Mouse (Mus musculus): ENCODE measurements around the gene Glyr1. TPM values are rescaled to one million over a fixed set of nuclear protein-coding genes. Genes with fewer than 3 reads are reported as not detected.

Glyr1 gene
- 17.1 and 26.7 TPM in 2 replicates for polyA plus RNA-seq (2012)

DNA sequence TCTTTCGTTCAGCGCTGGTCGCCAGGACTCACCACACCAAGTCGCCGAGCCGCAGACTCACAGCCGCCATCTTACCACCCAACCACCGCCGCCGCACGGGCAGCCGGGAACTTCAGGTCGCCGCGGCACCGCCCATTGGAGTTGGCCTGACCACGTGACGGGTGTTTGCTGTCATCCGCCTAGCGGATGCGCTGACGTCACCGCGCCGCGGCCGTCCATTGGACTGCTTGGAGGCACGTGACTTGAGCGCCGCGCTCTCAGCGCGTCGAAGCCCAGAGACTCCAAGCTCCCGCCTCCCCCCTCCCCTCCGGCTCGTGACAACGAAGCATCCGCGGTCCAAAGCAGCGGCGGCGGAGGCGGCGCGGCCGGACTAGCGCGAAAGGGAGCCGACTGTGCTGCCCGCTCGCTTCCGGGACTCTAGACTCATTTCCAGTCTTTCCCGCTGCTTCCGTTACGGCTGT, at the start of gene Glyr1, which contains the start of gene Ubn1:
Gene Glyr1 (minus strand): TSS at position 90 of the 461 bp plus-strand sequence.
Gene Ubn1 (plus strand): TSS at position 284 of the 461 bp plus-strand sequence.
- TF ChIP-seq GATA1 (IDR thresholded peaks at IDR 0.05; ENCODE audit: low read length): no peak

DNA sequence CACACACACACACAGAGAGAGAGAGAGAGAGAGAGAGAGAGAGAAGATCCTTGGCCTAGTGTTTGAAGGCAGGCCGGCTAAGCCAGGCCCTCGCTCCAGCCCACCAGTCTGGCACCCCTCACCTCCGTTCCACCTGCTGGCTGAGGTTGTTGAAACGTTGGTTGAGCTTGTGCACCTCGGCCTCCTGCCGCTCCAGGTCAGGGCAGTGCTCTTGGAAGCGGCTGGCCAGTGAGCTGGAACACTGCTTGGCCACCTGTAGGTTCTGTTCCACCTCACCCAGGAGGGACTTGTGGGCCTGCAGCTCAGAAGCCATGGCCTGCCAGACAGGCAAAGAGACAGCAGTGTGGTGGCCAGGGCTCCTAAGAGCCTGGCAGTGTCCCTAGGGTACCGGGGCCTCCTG, 46.8 kb upstream of the Glyr1 start:
- TF ChIP-seq GATA1 (IDR thresholded peaks at IDR 0.05; ENCODE audit: low read length): no peak

DNA sequence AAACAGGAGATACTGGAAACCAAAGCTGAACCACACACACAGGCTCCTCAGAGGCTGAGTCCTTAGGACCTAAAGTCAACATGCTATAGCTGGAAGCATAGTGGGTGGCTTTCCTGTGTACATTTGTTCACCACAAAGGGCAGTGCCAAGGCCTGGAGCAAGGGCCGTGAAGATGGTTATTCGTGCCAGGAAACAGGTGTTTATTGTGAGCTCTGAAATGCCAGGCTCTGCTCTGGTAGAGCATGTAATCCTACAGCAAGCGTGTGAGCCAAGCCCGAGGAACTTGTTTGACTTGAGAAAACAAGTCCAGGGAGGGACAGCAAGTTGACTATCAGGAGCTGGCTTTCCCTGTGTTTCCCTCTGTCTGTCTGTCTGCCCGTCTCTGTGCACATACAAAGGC, 43.6 kb upstream of the Glyr1 start:
- no peak for TF ChIP-seq GATA1 (IDR thresholded peaks at IDR 0.05; ENCODE audit: low read length)

GRCm38 (mm10) chr16:5089021-5089420, 39.4 kb upstream of the Glyr1 start:
- no peak for TF ChIP-seq GATA1 (IDR thresholded peaks at IDR 0.05; ENCODE audit: low read length)

DNA sequence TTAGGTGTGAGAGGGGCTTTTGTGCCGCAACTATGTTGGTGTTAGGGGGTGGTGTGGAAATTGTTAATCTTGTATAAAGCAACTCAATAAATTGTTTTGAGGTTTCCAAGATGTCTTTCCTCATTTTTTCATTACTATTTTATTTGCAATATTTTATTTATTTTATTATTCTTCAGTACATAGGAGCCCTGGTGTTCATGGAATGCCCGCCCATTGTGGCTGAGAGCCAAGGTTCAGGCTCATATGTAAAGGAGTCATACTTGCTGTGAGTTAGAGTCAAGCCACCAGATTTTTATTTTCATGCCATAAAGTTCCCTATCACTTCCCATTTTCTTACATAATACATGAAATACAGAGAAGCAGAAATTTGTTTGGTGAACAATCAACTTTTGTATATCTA, 36.5 kb upstream of the Glyr1 start:
- TF ChIP-seq GATA1 (IDR thresholded peaks at IDR 0.05; ENCODE audit: low read length): no peak

- no peak for TF ChIP-seq GATA1 (IDR thresholded peaks at IDR 0.05; ENCODE audit: low read length)
Measured at GRCm38 (mm10) chr16:5085196-5085595, 35.5 kb upstream of the Glyr1 start.

DNA sequence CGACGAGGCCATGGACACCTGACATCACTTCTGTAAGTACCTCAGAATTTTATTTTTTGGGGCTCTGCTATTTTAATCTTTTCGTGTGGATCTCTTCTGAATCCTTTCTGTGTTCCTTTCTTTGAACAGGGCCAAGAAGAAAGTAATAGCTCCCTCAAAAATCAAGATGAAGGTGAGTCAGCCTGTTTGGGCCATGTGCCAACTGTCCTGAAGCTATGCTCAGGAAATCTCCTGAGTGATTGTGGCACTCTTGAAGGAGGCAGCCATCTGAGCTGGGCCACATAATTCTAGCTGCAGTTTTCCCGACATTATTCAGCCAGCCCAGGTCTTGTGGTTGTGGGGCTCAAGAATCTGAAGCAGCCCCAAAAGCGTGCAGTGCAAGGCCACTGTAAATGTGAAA, 24.7 kb upstream of the Glyr1 start:
- TF ChIP-seq GATA1 (IDR thresholded peaks at IDR 0.05; ENCODE audit: low read length): no peak

DNA sequence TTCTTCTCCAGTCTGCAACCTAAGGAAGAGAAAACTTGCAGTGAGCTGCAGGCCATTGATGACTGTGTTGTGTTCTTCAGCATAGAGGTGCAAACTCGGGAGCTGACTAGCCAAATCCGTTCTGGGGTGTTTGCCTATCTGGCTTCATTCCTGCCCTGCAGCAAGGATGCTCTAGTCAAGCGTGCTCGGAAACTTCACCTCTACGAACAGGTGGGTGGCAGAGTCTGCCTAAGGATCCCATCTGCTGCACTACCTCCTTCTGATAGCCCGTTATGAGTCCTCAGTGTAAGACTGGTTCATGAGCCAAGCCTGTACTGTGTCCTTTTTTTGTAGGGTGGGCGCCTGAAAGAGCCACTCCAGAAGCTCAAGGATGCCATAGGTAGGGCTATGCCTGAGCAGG, 22.3 kb upstream of the Glyr1 start:
- no peak for TF ChIP-seq GATA1 (IDR thresholded peaks at IDR 0.05; ENCODE audit: low read length)

GRCm38 (mm10) chr16:5070321-5070720, 20.7 kb upstream of the Glyr1 start:
- no peak for TF ChIP-seq GATA1 (IDR thresholded peaks at IDR 0.05; ENCODE audit: low read length)

DNA sequence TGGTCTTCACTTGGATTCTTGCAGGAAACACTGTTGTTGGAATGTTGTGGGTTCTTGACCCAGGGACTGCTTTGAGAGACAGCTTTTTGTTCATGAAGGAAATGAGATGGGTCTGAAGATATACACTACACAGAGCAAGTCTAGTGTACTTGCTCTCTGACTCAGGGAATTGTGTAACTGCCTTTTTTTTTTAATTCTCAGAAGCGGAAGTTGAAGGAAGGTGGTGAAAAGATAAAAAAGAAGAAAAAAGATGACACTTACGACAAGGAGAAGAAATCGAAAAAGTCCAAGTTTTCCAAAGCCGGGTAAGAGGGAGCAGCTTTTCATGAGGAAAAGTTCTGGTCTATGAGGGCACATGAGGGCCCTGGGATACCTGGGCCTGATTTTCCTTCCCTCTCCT, 13.8 kb upstream of the Glyr1 start:
- no peak for TF ChIP-seq GATA1 (IDR thresholded peaks at IDR 0.05; ENCODE audit: low read length)

DNA sequence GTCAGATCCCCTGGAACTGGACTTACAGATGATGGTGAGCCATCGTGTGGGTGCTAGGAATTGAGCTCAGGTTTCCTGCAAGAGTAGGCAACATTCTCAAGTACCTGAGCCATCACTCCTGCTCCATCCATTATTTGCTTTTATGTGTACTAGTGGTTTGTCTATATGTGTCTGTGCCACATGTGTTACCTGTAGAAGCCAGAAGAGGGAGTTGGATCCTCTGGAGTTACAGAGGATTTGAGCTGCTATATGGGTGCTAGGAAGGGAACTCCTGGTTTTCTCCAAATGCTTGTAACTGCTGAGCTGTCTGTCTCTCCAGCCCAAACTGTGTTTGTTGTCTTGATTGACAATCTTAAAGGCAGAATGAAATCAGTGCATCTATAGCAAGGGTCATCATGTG, 8.5 kb upstream of the Glyr1 start:
- no peak for TF ChIP-seq GATA1 (IDR thresholded peaks at IDR 0.05; ENCODE audit: low read length)

- no peak for TF ChIP-seq GATA1 (IDR thresholded peaks at IDR 0.05; ENCODE audit: low read length)
Measured at GRCm38 (mm10) chr16:5050251-5051110, 818 bp upstream of the Glyr1 start.

- no peak for TF ChIP-seq GATA1 (IDR thresholded peaks at IDR 0.05; ENCODE audit: low read length)
Measured at GRCm38 (mm10) chr16:5049182-5049773, 385 bp downstream of the Glyr1 start.

- no peak for TF ChIP-seq GATA1 (IDR thresholded peaks at IDR 0.05; ENCODE audit: low read length)
Measured at GRCm38 (mm10) chr16:5045322-5045721, 4.3 kb downstream of the Glyr1 start.

GRCm38 (mm10) chr16:5036649-5037234, 12.9 kb downstream of the Glyr1 start:
- no peak for TF ChIP-seq GATA1 (IDR thresholded peaks at IDR 0.05; ENCODE audit: low read length)

- TF ChIP-seq GATA1 (IDR thresholded peaks at IDR 0.05; ENCODE audit: low read length): no peak
Measured at GRCm38 (mm10) chr16:5035591-5035990, 14.1 kb downstream of the Glyr1 start.

Data from G1E-ER4 (cell line).